29 mouse cellular contexts compared by ENCODE assay signal in genomic region chr5:34276746-34277145, GRCm38 (mm10). TPM values are rescaled to one million over a fixed set of nuclear protein-coding genes. Genes with fewer than 3 reads are reported as not detected.
DNase-seq lines count a peak whose midpoint lies in the region; TF ChIP-seq lines count a peak whose summit lies in the region.
"Had no signal": no experiment of that assay in that cellular context is flagged by ENCODE, and none has a peak within 500 bp of the region (broad histone marks: within the 10 kb centered on the region; RNA-seq: fewer than 3 reads in every experiment).

No protein-coding gene starts in this region.

- no peaks in the 10 kb centered on the region for H3K27me3 ChIP-seq in testis, adult 2 months (ENCODE audit: control insufficient read depth, insufficient read depth, low read length)
- no peaks in the 10 kb centered on the region for H3K27me3 ChIP-seq in limb, embryonic 10.5 days (ENCODE audit: low read depth, poor library complexity, severe bottlenecking)
- H3K27me3 ChIP-seq: hindbrain, embryonic 12.5 days; midbrain, embryonic 15.5 days; neural tube, embryonic 13.5 days had no signal

- no peak overlapping the region for H3K27ac ChIP-seq in testis, adult 2 months (ENCODE audit: control insufficient read depth, insufficient read depth, low read depth, low read length)
- no peak overlapping the region for H3K27ac ChIP-seq in limb, embryonic 10.5 days
- H3K27ac ChIP-seq: forebrain, embryonic 13.5 days; hindbrain, embryonic 12.5 days; limb, embryonic 13.5 days; liver, embryonic 13.5 days; midbrain, embryonic 15.5 days; neural tube, embryonic 13.5 days had no signal

- no peaks in the 10 kb centered on the region for H3K4me1 ChIP-seq in testis, adult 2 months (ENCODE audit: control insufficient read depth, insufficient read depth, low read length)
- peaks cover 10% of the 10 kb centered on the region for H3K4me1 ChIP-seq in limb, embryonic 10.5 days
- H3K4me1 ChIP-seq: forebrain, embryonic 13.5 days; liver, embryonic 13.5 days; midbrain, embryonic 15.5 days had no signal

- no peaks in the 10 kb centered on the region for H3K9me3 ChIP-seq in limb, embryonic 10.5 days (replicated peaks)
- H3K9me3 ChIP-seq: forebrain, embryonic 13.5 days; hindbrain, embryonic 12.5 days; limb, embryonic 13.5 days; liver, embryonic 13.5 days; midbrain, embryonic 15.5 days; neural tube, embryonic 13.5 days had no signal

- TF ChIP-seq CTCF in testis, adult 2 months (IDR thresholded peaks at IDR 0.05; ENCODE audit: control insufficient read depth, insufficient read depth, insufficient replicate concordance, low read depth, low read length) = no peak

- no peak for TF ChIP-seq POLR2A in testis, adult 2 months (IDR thresholded peaks at IDR 0.05; ENCODE audit: control insufficient read depth, low read depth, low read length)

- intact Hi-C loops in left cerebral cortex, postnatal 36 days (cut with DNase I) = loop anchor here (10.0 kb wide), 1 partner anchor 282 kb away; the partner anchor contains the start of gene Nat8l

- H3K36me3 ChIP-seq in testis, adult 2 months (ENCODE audit: control insufficient read depth, insufficient read depth, low read length) = no peaks in the 10 kb centered on the region
- no peaks in the 10 kb centered on the region for H3K36me3 ChIP-seq in limb, embryonic 10.5 days
- H3K36me3 ChIP-seq: hindbrain, embryonic 12.5 days; limb, embryonic 13.5 days; liver, embryonic 13.5 days; midbrain, embryonic 15.5 days; neural tube, embryonic 13.5 days had no signal

- H3K4me3 ChIP-seq in testis, adult 2 months (ENCODE audit: control insufficient read depth, low read depth, low read length) = peak overlapping the region; percentile 17
- no peak overlapping the region for H3K4me3 ChIP-seq in limb, embryonic 10.5 days
- H3K4me3 ChIP-seq: forebrain, embryonic 13.5 days; hindbrain, embryonic 12.5 days; limb, embryonic 13.5 days; liver, embryonic 13.5 days; midbrain, embryonic 15.5 days; myocyte; neural tube, embryonic 13.5 days had no signal

- WGBS in limb, embryonic 10.5 days = 81% methylated on average over 6 of the region's 6 CpGs

- peak; percentile 51 for DNase-seq in layer of hippocampus, adult 9-11 months
- no peak for DNase-seq in layer of hippocampus, adult 11-12 months (ENCODE audit: low spot score)
- no peak for DNase-seq in testis, postnatal 14 days (ENCODE audit: low spot score)
- DNase-seq in left cerebral cortex, postnatal 36 days (ENCODE audit: low spot score in 2 of 2) = peak; percentile 69 to 72
- DNase-seq in urinary bladder, postnatal 10 days (ENCODE audit: low spot score) = no peak
- no peak for DNase-seq in limb, embryonic 10.5 days (ENCODE audit: low spot score)
- DNase-seq: adrenal gland, adult 2 months; gastrocnemius, postnatal 36 days; kidney, postnatal 36 days; liver, embryonic 13.5 days; lung, adult 2 months; lung, postnatal 14 days; retina, postnatal 1 day; thymus, adult 18-20 months; thymus, postnatal 36 days had no signal

RNA-seq across cellular contexts. Expression of gene Zfyve28, which starts 11.5 kb away (rescaled TPM):
- polyA plus RNA-seq in testis, adult 2 months (2012; rRNA removed) = 2.5 and 3.2 TPM in 2 replicates
- 10 to 100 TPM; 53.1 to 55.3 TPM for total RNA-seq in left cerebral cortex, postnatal 36 days (2021)
- polyA plus RNA-seq in limb, embryonic 10.5 days (2016; fragmentation: Nextera tagmentation; extraction: Ambion mirVana) = 0.62 and 0.76 TPM in 2 replicates

RNA-seq across cellular contexts. Expression of gene Cfap99, which starts 11.7 kb away (rescaled TPM):
- 23.1 and 25.7 TPM in 2 replicates for polyA plus RNA-seq in testis, adult 2 months (2012; rRNA removed)
- 1 to 10 TPM in 1 of 2 experiments, under 1 TPM in 1; 0.96 to 1.5 TPM for total RNA-seq in left cerebral cortex, postnatal 36 days (2021)
- polyA plus RNA-seq in limb, embryonic 10.5 days (2016; fragmentation: Nextera tagmentation; extraction: Ambion mirVana) = not detected in 2 replicates
- total RNA-seq: adrenal gland, adult 2 months; gastrocnemius, adult 18-20 months; gastrocnemius, postnatal 36 days; heart, adult 8-10 months; heart, postnatal 25 days; MEL had no signal
- polyA plus RNA-seq: adrenal gland, adult 2 months; C2C12; forebrain, embryonic 13.5 days; intestine, postnatal 0 days; kidney, embryonic 14.5 days; limb, embryonic 13.5 days; liver, embryonic 13.5 days; neural tube, embryonic 13.5 days had no signal

RNA-seq across cellular contexts. Expression of gene Rnf4, which starts 59.3 kb away (rescaled TPM):
- polyA plus RNA-seq in testis, adult 2 months (2012; rRNA removed) = 82.2 and 102 TPM in 2 replicates
- 10 to 100 TPM; 82.2 to 87.2 TPM for total RNA-seq in left cerebral cortex, postnatal 36 days (2021)
- polyA plus RNA-seq in limb, embryonic 10.5 days (2016; fragmentation: Nextera tagmentation; extraction: Ambion mirVana) = 188 and 207 TPM in 2 replicates

Comparison
In these comparisons a context has a peak if more than half of its experiments do, and no peak if none do; other contexts are left out.
1. DNase-seq: peak in layer of hippocampus, adult 9-11 months (single experiment) and left cerebral cortex, postnatal 36 days (2 of 2); none in layer of hippocampus, adult 11-12 months (single experiment), testis, postnatal 14 days (single experiment), urinary bladder, postnatal 10 days (single experiment) and limb, embryonic 10.5 days (single experiment).
2. RNA of gene Cfap99, which starts 11.7 kb away (polyA plus RNA-seq): 23.1 to 25.7 TPM in testis, adult 2 months; not detected in limb, embryonic 10.5 days; every median in the first group is over 10 times any median in the second.